Mouse (Mus musculus) left cerebral cortex, adult 6 months (tissue): Measurements from ENCODE around the gene Gm7995. TPM values are rescaled to one million over a fixed set of nuclear protein-coding genes. Genes with fewer than 3 reads are reported as not detected.

Experiments used
- long read RNA-seq, 2 experiments: library from polyadenylated mRNA; unstranded; transcript quantifications; one replicate each; pipeline ENCODE4 v2.0.0; 2019 to 2020
- polyA plus RNA-seq: library from polyadenylated mRNA; unstranded; fragments of <200 nt; fragmentation: Nextera tagmentation; gene quantifications from 2 replicates; pipeline ENCODE4 v1.2.3, GENCODE M21; 2021

The Gm7995 gene
- not detected in 2 replicates for polyA plus RNA-seq
- long read RNA-seq, experiment 1: 0 reads
- long read RNA-seq, experiment 2: 0 reads

GRCm38 (mm10) chr14:42309910-42310309 lies at the start of gene Gm7995:
Gene Gm7995 (plus strand): TSS chr14:42310210.

GRCm38 (mm10) chr14:42297258-42297657 lies 12.8 kb upstream of the Gm7995 start, which contains the start of gene Gm9611:
Gene Gm9611 (minus strand): TSS chr14:42297358.

Other genes with a start within 250 kb of the Gm7995 start
- gene Gm7951, start 192.8 kb upstream of the Gm7995 start, polyA plus RNA-seq: not detected in 2 replicates
- gene Gm17027, start 147.6 kb upstream of the Gm7995 start, polyA plus RNA-seq: not detected in 2 replicates
- not detected in 2 replicates for gene Gm3573, start 119.4 kb upstream of the Gm7995 start, polyA plus RNA-seq
- gene Gm17026, start 50.2 kb upstream of the Gm7995 start, polyA plus RNA-seq: not detected in 2 replicates
- gene Gm9611, start 12.9 kb upstream of the Gm7995 start, polyA plus RNA-seq: not detected in 2 replicates
- not detected in 2 replicates for gene Gm8005, start 129.5 kb downstream of the Gm7995 start, polyA plus RNA-seq
- gene Gm8011, start 153.7 kb downstream of the Gm7995 start, polyA plus RNA-seq: not detected in 2 replicates
- not detected in 2 replicates for gene Gm8020, start 192.1 kb downstream of the Gm7995 start, polyA plus RNA-seq
- gene Gm8024, start 214.1 kb downstream of the Gm7995 start, polyA plus RNA-seq: 0.14 TPM in 1 of 2 replicates, not detected in the other